Mouse (Mus musculus) ES-CJ7 (cell line): ENCODE measurements at regions not wholly inside any gene's neighbourhood (a gene's known extent, or its start where the extent isn't known, plus 50 kb on each side); places are given as distances from the start of the nearest gene placed in this dataset.
"Not testable (repeated sequence)": the region's sequence is repeated elsewhere in the genome, so short reads cannot be mapped to it uniquely, and the experiment has no call there.

Experiments used
- DNase-seq: peaks from one replicate; pipeline ENCODE4 v3.0.0; 2011; ENCODE audit warnings: low read depth, low spot score

- DNase-seq, result peak; percentile 86
These were observed 532.8 kb downstream of the Tfec start for GRCm38 (mm10) chr6:16365450-16365849.

- DNase-seq, result peak; percentile 98
These were observed 536.2 kb downstream of the Tfec start for GRCm38 (mm10) chr6:16362057-16362456.

- not testable (repeated sequence) for DNase-seq
These were observed 538.1 kb downstream of the Tfec start for GRCm38 (mm10) chr6:16359881-16360711.

- DNase-seq, result no peak
These were observed 538.8 kb downstream of the Tfec start for GRCm38 (mm10) chr6:16359464-16359863.

- no peak for DNase-seq
These were observed 564.6 kb downstream of the Tfec start for GRCm38 (mm10) chr6:16333638-16334037.

- DNase-seq, result no peak
These were observed 583.8 kb downstream of the Tfec start for GRCm38 (mm10) chr6:16314305-16315010.

- DNase-seq, result no peak
These were observed 585.3 kb downstream of the Tfec start for GRCm38 (mm10) chr6:16312915-16313314.

- DNase-seq, result peak; percentile 51
These were observed 563.0 kb downstream of the Mdfic start for GRCm38 (mm10) chr6:16283328-16284072.

- DNase-seq, result no peak
These were observed 561.5 kb downstream of the Mdfic start for GRCm38 (mm10) chr6:16281938-16282337.
